Mouse (Mus musculus) liver, embryonic 15.5 days (tissue): ENCODE measurements around the gene Gtf3c4. TPM values are rescaled to one million over a fixed set of nuclear protein-coding genes. Genes with fewer than 3 reads are reported as not detected.

Experiments used
- ATAC-seq: fragments of 200-750 bp; cut with Nextera tagmentation; 2 replicates; pipeline ENCODE4 v1.8.0; 2017; ENCODE audit warnings: moderate number of reproducible peaks, mild to moderate bottlenecking, moderate library complexity; ENCODE audit not compliant: insufficient read depth
- H3K27ac ChIP-seq: fragments of 300-500 bp; sonication (generic); replicated peaks from 2 replicates; pipeline ENCODE4 v1.5.1; 2015; ENCODE audit warnings: mild to moderate bottlenecking, inconsistent platforms
- H3K27me3 ChIP-seq: fragments of 300-500 bp; sonication (generic); 2 replicates; pipeline ENCODE4 v1.6.1; 2015; ENCODE audit warnings: mild to moderate bottlenecking, inconsistent platforms
- H3K36me3 ChIP-seq: fragments of 300-500 bp; sonication (generic); replicated peaks from 2 replicates; pipeline ENCODE4 v1.6.1; 2015; ENCODE audit warnings: moderate library complexity, mild to moderate bottlenecking, inconsistent platforms
- H3K4me1 ChIP-seq: fragments of 300-500 bp; sonication (generic); replicated peaks from 2 replicates; pipeline ENCODE4 v1.6.1; 2015; ENCODE audit warnings: inconsistent platforms
- H3K4me2 ChIP-seq: fragments of 300-500 bp; sonication (generic); 2 replicates; pipeline ENCODE4 v1.6.1; 2015; ENCODE audit warnings: moderate library complexity, mild to moderate bottlenecking, inconsistent platforms
- H3K4me3 ChIP-seq: fragments of 300-500 bp; sonication (generic); replicated peaks from 2 replicates; pipeline ENCODE4 v1.5.1; 2015; ENCODE audit warnings: mild to moderate bottlenecking, inconsistent platforms
- H3K9ac ChIP-seq: fragments of 300-500 bp; sonication (generic); 2 replicates; pipeline ENCODE4 v1.6.1; 2015; ENCODE audit warnings: moderate library complexity, mild to moderate bottlenecking, inconsistent platforms
- H3K9me3 ChIP-seq: fragments of 300-500 bp; sonication (generic); replicated peaks from 2 replicates; pipeline ENCODE4 v1.6.1; 2016; ENCODE audit warnings: inconsistent platforms
- WGBS: fragments of 180-500 bp; shearing (Covaris S2); methylation state at CpG from one replicate; pipeline ENCODE4 v1.1.7; 2015; ENCODE audit warnings: mixed read lengths; ENCODE audit not compliant: insufficient replicate concordance; 5-methylcytosine and 5-hydroxymethylcytosine counted together
- polyA plus RNA-seq: library from polyadenylated mRNA; unstranded; fragments of >200 nt; fragmentation: Nextera tagmentation; extraction: Ambion mirVana; gene quantifications from 2 replicates; pipeline ENCODE4 v1.2.1, GENCODE M21; 2015

Gene Gtf3c4
- polyA plus RNA-seq, 1 experiment from 2014 or later = 5.1 TPM

- Histone ChIP-seq H3K9me3 (no peaks in the 10 kb centered on the region), H3K4me3 (no peak overlapping the region), H3K9ac (no peak overlapping the region), H3K4me2 (no peak overlapping the region), H3K27ac (no peak overlapping the region), H3K36me3 (no peaks in the 10 kb centered on the region), H3K27me3 (peaks cover 10% of the 10 kb centered on the region; the same call in 1 of the 2 replicates), H3K4me1 (no peaks in the 10 kb centered on the region)
- 55% methylated on average over 8 of the region's 8 CpGs for WGBS
- ATAC-seq = no peak
These were observed 66.1 kb downstream of the Gtf3c4 start for GRCm38 (mm10) chr2:28774073-28774472.

Other genes with a start within 250 kb of the Gtf3c4 start
- gene Gfi1b, start 218.4 kb downstream of the Gtf3c4 start, polyA plus RNA-seq = 88.2 and 91.9 TPM in 2 replicates
- 8.9 and 10.0 TPM in 2 replicates for gene Tsc1, start 199.1 kb downstream of the Gtf3c4 start, polyA plus RNA-seq
- 2.5 and 2.9 TPM in 2 replicates for gene Spaca9, start 140.6 kb downstream of the Gtf3c4 start, polyA plus RNA-seq
- gene Ak8, start 140.2 kb downstream of the Gtf3c4 start, polyA plus RNA-seq = 0.45 and 0.61 TPM in 2 replicates
- 4.7 and 4.9 TPM in 2 replicates for gene Ddx31, start within 50 bp of the Gtf3c4 start, polyA plus RNA-seq
- gene Barhl1, start 76.3 kb upstream of the Gtf3c4 start, polyA plus RNA-seq = not detected in 2 replicates
- gene Cfap77, start 214.7 kb upstream of the Gtf3c4 start, polyA plus RNA-seq = 0.20 TPM in 1 of 2 replicates, not detected in the other
- gene Ttf1, start 219.9 kb upstream of the Gtf3c4 start, polyA plus RNA-seq = 4.0 and 4.8 TPM in 2 replicates